In genomic region chr10:128458348-128458718, GRCm38 (mm10) we compare ENCODE assay signal across 8 mouse cellular contexts. TPM values are rescaled to one million over a fixed set of nuclear protein-coding genes. Genes with fewer than 3 reads are reported as not detected.
DNase-seq lines count a peak whose midpoint lies in the region; ATAC-seq and TF ChIP-seq lines count a peak whose summit lies in the region.

No protein-coding gene starts in this region.

- no peaks in the 10 kb centered on the region for H3K9me3 ChIP-seq in hindbrain, postnatal 0 days (ENCODE audit: low read length)

- H3K4me2 ChIP-seq in hindbrain, postnatal 0 days (ENCODE audit: low read depth, low read length), result peak overlapping the region; percentile 63

- H3K79me2 ChIP-seq in macrophage (ENCODE audit: inconsistent target), result peaks cover 24% of the 10 kb centered on the region

- peak; percentile 85 for DNase-seq in R1 (ENCODE audit: low read depth, low spot score)
- peak; percentile 96 to 97 for DNase-seq in cerebellum, postnatal 25 days
- peak; percentile 94 to 98 for DNase-seq in frontal cortex, postnatal 36 days (ENCODE audit: low spot score in 2 of 2)
- DNase-seq in hindbrain, postnatal 0 days (ENCODE audit: low spot score), result peak; percentile 87
- peak; percentile 91 to 97 for DNase-seq in left cerebral cortex, adult 2 months (ENCODE audit: extremely low spot score in 1 of 2, low spot score in 2 of 2)
- peak; percentile 74 for DNase-seq in retina, postnatal 7 days (ENCODE audit: low read depth, low spot score)
- DNase-seq in urinary bladder, adult 2 months (ENCODE audit: low spot score), result peak; percentile 97

- no peaks in the 10 kb centered on the region for H3K27me3 ChIP-seq in hindbrain, postnatal 0 days (ENCODE audit: insufficient read depth, low read length)

- H3K4me1 ChIP-seq in hindbrain, postnatal 0 days (ENCODE audit: insufficient read depth, low read length), result peaks cover 10% of the 10 kb centered on the region

- peaks cover 11% of the 10 kb centered on the region; the same call in 1 of the 2 replicates for H3K36me3 ChIP-seq in hindbrain, postnatal 0 days (ENCODE audit: insufficient read depth, low read length)
- peaks cover 19% of the 10 kb centered on the region for H3K36me3 ChIP-seq in macrophage (ENCODE audit: inconsistent target)

- ATAC-seq in hindbrain, postnatal 0 days, result peak; percentile 74

- H3K4me3 ChIP-seq in hindbrain, postnatal 0 days (ENCODE audit: low read length), result peak overlapping the region; percentile 92
- peak overlapping the region; percentile 78 for H3K4me3 ChIP-seq in left cerebral cortex, adult 2 months
- peak overlapping the region; percentile 68 for H3K4me3 ChIP-seq in macrophage (ENCODE audit: inconsistent target)

- H3K9ac ChIP-seq in hindbrain, postnatal 0 days (replicated peaks; ENCODE audit: low read length), result peak overlapping the region; percentile 97

- H3K27ac ChIP-seq in hindbrain, postnatal 0 days, result peak overlapping the region; percentile 96
- peak overlapping the region; percentile 96 for H3K27ac ChIP-seq in left cerebral cortex, adult 2 months
- peak overlapping the region; percentile 71 for H3K27ac ChIP-seq in macrophage

- under 1% methylated on average over 29 of the region's 29 CpGs for WGBS in hindbrain, postnatal 0 days
- 1% methylated on average over 29 of the region's 29 CpGs for WGBS in macrophage (ENCODE audit: missing documents)

- no peak for TF ChIP-seq CTCF in hindbrain, postnatal 0 days (IDR thresholded peaks at IDR 0.05; ENCODE audit: low read depth)
- no peak for TF ChIP-seq CTCF in left cerebral cortex, adult 2 months (IDR thresholded peaks at IDR 0.05)

- intact Hi-C loops in left cerebral cortex, adult 2 months (cut with DNase I), result loop anchor here (2.0 to 5.0 kb wide), 3 partner anchors 78 to 121 kb away; partner anchors contain the start of genes Ankrd52 and Cs

RNA-seq across cellular contexts. Expression of gene Smarcc2, which starts 0.7 kb away (rescaled TPM):
- total RNA-seq in hindbrain, postnatal 0 days (2014; rRNA removed), result 174 and 181 TPM in 2 replicates
- polyA plus RNA-seq in hindbrain, postnatal 0 days (2015; fragmentation: Nextera tagmentation; extraction: Ambion mirVana), result 112 and 120 TPM in 2 replicates
- total RNA-seq in left cerebral cortex, adult 2 months (2021), result 100 to 1,000 TPM; 253 to 254 TPM
- 100 to 1,000 TPM in 24 of 26 experiments, 10 to 100 TPM in 2; 82.9 to 296 (median 182) TPM for total RNA-seq in macrophage (2018; cell fraction: chromatin; rRNA removed)
- 100 to 1,000 TPM in 3 of 26 experiments, 10 to 100 TPM in 23; 72.8 to 108 (median 92.6) TPM for total RNA-seq in macrophage (2018; cell fraction: cytosol; rRNA removed)
- 100 to 1,000 TPM in 12 of 26 experiments, 10 to 100 TPM in 14; 54.6 to 141 (median 98.1) TPM for total RNA-seq in macrophage (2018; cell fraction: nucleus; rRNA removed)
- 73.6 to 136 TPM (median 74.8 TPM) in 3 replicates for polyA plus RNA-seq in macrophage (2018)
- 91.5 and 97.0 TPM in 2 replicates for polyA plus RNA-seq in urinary bladder, adult 2 months (2012; rRNA removed)

RNA-seq across cellular contexts. Expression of gene Myl6, which starts 35.6 kb away (rescaled TPM):
- 565 and 585 TPM in 2 replicates for total RNA-seq in hindbrain, postnatal 0 days (2014; rRNA removed)
- polyA plus RNA-seq in hindbrain, postnatal 0 days (2015; fragmentation: Nextera tagmentation; extraction: Ambion mirVana), result 1,081 and 1,089 TPM in 2 replicates
- 100 to 1,000 TPM; 555 to 562 TPM for total RNA-seq in left cerebral cortex, adult 2 months (2021)
- total RNA-seq in macrophage (2018; cell fraction: chromatin; rRNA removed), result 100 to 1,000 TPM; 104 to 402 (median 256) TPM
- 1,000 to 10,000 TPM in 24 of 26 experiments, 100 to 1,000 TPM in 2; 852 to 1,734 (median 1,138) TPM for total RNA-seq in macrophage (2018; cell fraction: cytosol; rRNA removed)
- 100 to 1,000 TPM; 190 to 507 (median 328) TPM for total RNA-seq in macrophage (2018; cell fraction: nucleus; rRNA removed)
- polyA plus RNA-seq in macrophage (2018), result 1,390 to 2,190 TPM (median 1,921 TPM) in 3 replicates
- polyA plus RNA-seq in urinary bladder, adult 2 months (2012; rRNA removed), result 10,835 and 11,320 TPM in 2 replicates

RNA-seq across cellular contexts. Expression of gene Myl6b, which starts 40.2 kb away (rescaled TPM):
- total RNA-seq in hindbrain, postnatal 0 days (2014; rRNA removed), result 27.1 and 34.6 TPM in 2 replicates
- polyA plus RNA-seq in hindbrain, postnatal 0 days (2015; fragmentation: Nextera tagmentation; extraction: Ambion mirVana), result 4.2 and 4.9 TPM in 2 replicates
- 10 to 100 TPM; 30.7 to 32.9 TPM for total RNA-seq in left cerebral cortex, adult 2 months (2021)
- 1 to 10 TPM in 5 of 26 experiments, under 1 TPM in 5, not detected in 16; 0.68 to 4.6 (median 1.1) TPM for total RNA-seq in macrophage (2018; cell fraction: chromatin; rRNA removed)
- 1 to 10 TPM; 1.9 to 3.5 (median 2.4) TPM for total RNA-seq in macrophage (2018; cell fraction: cytosol; rRNA removed)
- 1 to 10 TPM in 8 of 26 experiments, under 1 TPM in 9, not detected in 9; 0.59 to 2.2 (median 1.00) TPM for total RNA-seq in macrophage (2018; cell fraction: nucleus; rRNA removed)
- 0.73 to 1.7 TPM (median 1.4 TPM) in 3 replicates for polyA plus RNA-seq in macrophage (2018)
- 3.0 and 3.3 TPM in 2 replicates for polyA plus RNA-seq in urinary bladder, adult 2 months (2012; rRNA removed)

RNA-seq across cellular contexts. Expression of gene Rnf41, which starts 46.9 kb away (rescaled TPM):
- total RNA-seq in hindbrain, postnatal 0 days (2014; rRNA removed), result 98.1 and 105 TPM in 2 replicates
- polyA plus RNA-seq in hindbrain, postnatal 0 days (2015; fragmentation: Nextera tagmentation; extraction: Ambion mirVana), result 75.8 and 76.3 TPM in 2 replicates
- 10 to 100 TPM; 74.0 to 76.6 TPM for total RNA-seq in left cerebral cortex, adult 2 months (2021)
- total RNA-seq in macrophage (2018; cell fraction: chromatin; rRNA removed), result 100 to 1,000 TPM in 1 of 26 experiments, 10 to 100 TPM in 25; 20.7 to 101 (median 48.4) TPM
- total RNA-seq in macrophage (2018; cell fraction: cytosol; rRNA removed), result 10 to 100 TPM; 26.8 to 47.9 (median 36.3) TPM
- total RNA-seq in macrophage (2018; cell fraction: nucleus; rRNA removed), result 100 to 1,000 TPM in 1 of 26 experiments, 10 to 100 TPM in 25; 28.1 to 103 (median 45.2) TPM
- 26.5 to 35.2 TPM (median 33.6 TPM) in 3 replicates for polyA plus RNA-seq in macrophage (2018)
- 25.4 and 25.5 TPM in 2 replicates for polyA plus RNA-seq in urinary bladder, adult 2 months (2012; rRNA removed)

RNA-seq across cellular contexts. Expression of gene Nabp2, which starts 47.0 kb away (rescaled TPM):
- total RNA-seq in hindbrain, postnatal 0 days (2014; rRNA removed), result 73.9 and 98.9 TPM in 2 replicates
- 135 and 140 TPM in 2 replicates for polyA plus RNA-seq in hindbrain, postnatal 0 days (2015; fragmentation: Nextera tagmentation; extraction: Ambion mirVana)
- 10 to 100 TPM; 87.0 to 91.1 TPM for total RNA-seq in left cerebral cortex, adult 2 months (2021)
- total RNA-seq in macrophage (2018; cell fraction: chromatin; rRNA removed), result 10 to 100 TPM in 12 of 26 experiments, 1 to 10 TPM in 14; 2.0 to 21.4 (median 9.2) TPM
- 10 to 100 TPM; 33.5 to 58.9 (median 48.1) TPM for total RNA-seq in macrophage (2018; cell fraction: cytosol; rRNA removed)
- total RNA-seq in macrophage (2018; cell fraction: nucleus; rRNA removed), result 10 to 100 TPM in 16 of 26 experiments, 1 to 10 TPM in 10; 5.7 to 22.4 (median 12.2) TPM
- polyA plus RNA-seq in macrophage (2018), result 44.1 to 130 TPM (median 65.7 TPM) in 3 replicates
- 47.2 and 50.1 TPM in 2 replicates for polyA plus RNA-seq in urinary bladder, adult 2 months (2012; rRNA removed)

Comparison
In these comparisons a context has a peak if more than half of its experiments do, and no peak if none do; other contexts are left out.
1. Peak in every context shown above with its lines: DNase-seq, ATAC-seq, H3K4me3 ChIP-seq and H3K27ac ChIP-seq.